Mouse (Mus musculus) monocyte, adult 2 months (primary cell): ENCODE results near the gene Ctdnep1.

ENCODE experiments used
- DNase-seq, 2 experiments: peaks; one replicate each; pipeline ENCODE4 v3.0.0; 2022; ENCODE audit warnings: low spot score in 2 of 2, low read depth in 1 of 2

Ctdnep1 gene

DNA sequence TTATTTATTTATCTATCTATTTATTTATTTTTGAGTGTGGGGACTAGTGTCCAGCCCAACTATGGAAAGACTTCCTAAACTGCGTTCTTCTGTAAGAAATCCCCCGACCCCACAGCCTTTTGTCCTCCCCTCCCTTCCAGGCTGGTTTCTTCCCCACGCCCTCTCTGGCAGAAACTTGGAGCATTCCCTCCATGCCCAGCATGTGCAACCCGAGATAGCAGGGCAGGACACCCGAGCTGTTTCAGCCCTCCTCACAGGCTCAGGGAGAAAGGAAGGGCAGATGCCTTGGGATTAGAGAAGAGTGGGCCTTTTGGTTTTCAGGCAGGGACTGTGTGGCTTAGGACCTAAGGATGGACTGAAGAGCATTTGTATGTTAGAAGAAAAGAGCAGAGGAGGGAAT, 1.9 kb downstream of the Ctdnep1 start:
- DNase-seq, result no peak

DNA sequence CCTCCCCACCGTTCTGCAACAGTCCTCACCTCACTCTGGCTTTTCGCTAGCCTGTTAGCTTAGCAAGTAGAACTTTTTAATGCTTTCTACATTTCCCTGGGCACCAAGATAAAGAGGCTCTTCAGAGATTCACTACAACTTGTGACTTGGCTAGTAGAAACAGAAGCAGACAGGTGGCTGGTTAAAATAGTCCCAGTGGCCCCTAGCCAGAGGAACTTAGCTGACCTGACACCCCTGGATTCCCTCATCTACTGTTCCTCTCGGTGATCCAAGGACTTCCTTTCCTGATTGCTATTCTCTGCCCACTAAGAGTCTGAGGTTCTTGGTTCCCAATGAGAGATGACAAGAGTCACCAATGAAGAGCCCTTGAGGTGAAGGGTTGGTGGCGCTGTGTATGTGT, 2.4 kb downstream of the Ctdnep1 start:
- no peak for DNase-seq

DNA sequence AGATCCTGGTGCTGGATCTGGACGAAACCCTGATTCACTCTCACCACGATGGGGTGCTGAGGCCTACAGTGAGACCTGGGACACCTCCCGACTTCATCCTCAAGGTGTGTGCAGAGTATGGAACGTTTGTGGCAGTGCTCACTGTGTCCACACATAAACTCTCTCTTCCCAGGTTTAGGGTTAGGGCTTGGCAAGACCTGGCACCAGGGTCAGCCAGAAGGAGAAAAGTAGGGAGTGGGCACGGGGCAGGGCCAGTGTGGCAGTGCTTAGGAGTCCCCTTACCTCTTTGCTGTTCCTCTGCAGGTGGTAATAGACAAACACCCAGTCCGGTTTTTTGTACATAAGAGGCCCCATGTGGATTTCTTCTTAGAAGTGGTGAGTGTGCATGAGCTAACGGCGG, 3.5 kb downstream of the Ctdnep1 start:
- DNase-seq, result no peak

DNA sequence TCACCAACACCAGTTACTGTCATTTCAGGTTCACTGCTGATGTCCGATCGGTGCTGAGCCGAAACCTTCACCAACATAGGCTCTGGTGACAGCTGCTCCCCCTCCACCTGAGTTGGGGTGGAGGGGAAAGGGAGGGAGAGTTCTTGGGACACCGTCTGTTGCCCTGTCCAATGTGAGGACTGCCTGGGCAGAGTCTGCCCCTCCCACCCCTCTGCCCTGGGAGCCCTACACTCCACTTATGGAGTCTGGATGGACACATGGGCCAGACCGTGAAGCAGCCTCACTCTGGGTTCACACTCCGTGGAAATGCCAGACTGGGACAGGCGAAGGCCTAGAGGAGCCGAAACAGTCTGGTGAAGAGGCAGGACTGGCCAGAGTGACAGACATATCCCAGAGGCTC, 9.0 kb downstream of the Ctdnep1 start:
- no peak for DNase-seq

DNA sequence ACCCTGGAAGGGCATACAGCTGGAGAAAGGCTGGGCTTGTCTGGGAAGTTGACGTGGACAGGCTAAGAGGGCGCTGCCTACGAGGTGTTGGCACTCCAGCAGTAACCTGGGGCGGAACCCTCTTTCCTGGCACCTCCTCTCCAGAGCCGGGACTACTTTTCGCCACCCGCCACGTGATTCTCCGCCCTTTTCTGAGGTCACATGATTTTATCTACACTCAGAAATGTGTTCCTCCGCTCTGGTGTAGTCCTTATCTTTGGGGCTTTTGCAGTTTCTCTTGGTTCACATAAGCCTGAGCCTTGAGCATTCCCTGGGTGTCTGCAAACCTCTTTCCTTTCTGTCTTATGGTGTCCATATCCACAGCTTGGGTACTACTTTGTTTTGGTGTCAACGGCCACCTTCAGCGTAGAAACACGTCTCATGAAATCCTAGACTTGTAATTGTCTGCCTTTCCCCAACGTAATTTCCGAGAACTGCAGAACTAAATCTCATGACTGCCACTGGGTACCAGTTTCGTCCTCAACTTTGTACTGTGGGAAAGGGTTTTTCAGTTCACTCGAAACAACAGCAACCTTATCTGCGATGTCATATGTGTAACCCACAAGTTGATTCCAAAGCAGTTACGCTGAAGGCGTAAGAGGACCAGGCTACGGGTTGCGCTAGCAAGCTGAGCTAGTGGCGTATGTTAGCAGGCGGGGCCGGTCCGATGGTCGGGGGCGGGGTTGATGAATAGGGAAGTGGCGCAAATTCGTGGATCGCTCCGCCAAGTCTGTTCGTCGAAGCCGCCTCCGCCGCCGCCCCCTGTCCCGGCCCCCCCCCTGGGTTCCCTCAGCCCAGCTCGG, 10.1 kb downstream of the Ctdnep1 start, which contains the start of gene Gabarap:
Gene Gabarap (plus strand): TSS at position 294 of the 842 bp plus-strand sequence.
- peak; percentile 89 to 93 for DNase-seq

DNA sequence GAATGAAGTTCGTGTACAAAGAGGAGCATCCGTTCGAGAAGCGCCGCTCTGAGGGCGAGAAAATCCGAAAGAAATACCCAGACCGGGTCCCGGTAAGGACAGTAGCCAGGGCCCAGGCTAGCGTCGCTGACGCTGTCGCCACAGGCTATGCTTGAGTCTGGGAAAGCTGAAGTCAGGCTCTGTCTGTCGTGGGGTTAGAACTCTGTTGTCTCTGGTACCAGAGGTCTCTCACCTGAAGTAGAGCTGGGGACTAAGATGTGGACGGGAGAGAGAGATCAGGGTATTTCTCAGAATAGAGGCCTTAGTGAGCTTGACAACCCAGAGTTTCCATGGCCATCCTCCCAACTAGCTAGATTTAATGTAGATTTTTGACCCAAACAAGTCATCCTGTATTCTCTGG, 10.8 kb downstream of the Ctdnep1 start:
- DNase-seq, result no peak

DNA sequence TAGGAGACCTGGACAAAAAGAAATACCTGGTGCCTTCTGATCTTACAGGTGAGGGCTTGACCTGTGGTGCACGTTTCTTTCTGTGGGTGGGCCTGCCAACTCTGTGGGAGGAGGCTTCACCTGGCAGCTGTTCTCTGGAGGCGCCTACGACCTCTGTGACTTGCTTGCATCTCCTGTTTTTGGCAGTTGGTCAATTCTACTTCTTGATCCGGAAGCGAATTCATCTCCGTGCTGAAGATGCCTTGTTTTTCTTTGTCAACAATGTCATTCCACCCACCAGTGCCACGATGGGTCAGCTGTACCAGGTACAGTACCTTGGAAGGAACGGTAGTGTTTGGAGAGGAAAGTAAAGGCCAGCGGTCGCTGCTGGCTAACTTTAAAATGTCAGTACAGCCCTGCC, 11.4 kb downstream of the Ctdnep1 start:
- DNase-seq, result no peak

DNA sequence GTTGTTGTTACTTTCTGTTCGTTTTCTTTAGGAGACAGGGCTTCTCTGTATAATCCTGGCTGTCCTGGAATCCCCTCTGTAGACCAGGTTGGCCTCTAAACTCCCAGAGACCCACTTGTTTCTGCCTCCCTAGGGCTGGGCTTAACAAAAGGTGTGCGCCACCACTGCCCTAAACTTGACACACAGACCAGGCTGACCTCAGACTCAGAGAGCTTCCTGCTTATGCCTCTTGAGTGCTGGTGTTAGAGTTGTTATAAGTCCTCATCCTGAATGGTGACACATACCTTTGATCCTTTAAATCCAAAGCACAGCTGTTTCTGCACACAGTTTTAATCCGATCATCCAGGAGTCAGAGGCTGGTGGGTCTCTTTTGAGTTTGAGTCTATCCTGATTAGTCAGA, 12.0 kb downstream of the Ctdnep1 start:
- DNase-seq, result no peak

DNA sequence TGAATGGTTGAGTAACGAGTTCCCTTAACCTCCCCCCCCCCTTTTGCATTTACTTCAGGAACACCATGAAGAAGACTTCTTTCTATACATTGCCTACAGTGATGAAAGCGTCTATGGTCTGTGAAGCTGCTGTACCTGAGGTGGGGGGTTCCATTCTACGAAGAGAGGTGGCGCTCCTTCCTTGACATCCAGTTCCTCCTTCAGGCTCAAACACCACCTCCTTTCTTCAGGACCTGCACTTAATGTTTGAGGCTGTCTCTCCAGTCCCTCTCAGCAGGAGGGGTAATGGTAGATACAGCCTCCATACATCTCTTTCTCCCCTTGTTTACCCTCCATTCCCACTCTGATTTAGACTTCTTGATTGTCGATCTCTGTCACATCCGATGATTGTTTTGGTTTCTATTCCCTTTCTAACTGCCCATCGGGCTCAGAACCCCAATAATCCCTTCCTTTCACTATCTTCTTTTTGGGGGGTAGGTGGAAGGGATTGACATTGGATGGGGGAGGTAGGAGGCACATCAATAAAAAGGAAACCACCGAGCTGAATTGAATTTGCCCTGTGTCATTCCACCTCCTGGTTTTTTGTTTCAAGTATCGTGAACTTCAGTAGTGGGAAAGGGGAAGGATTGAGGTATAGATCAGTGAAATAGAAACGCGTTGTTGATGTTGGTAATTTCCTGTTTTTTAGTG, 13.6 kb downstream of the Ctdnep1 start:
- no peak for DNase-seq

DNA sequence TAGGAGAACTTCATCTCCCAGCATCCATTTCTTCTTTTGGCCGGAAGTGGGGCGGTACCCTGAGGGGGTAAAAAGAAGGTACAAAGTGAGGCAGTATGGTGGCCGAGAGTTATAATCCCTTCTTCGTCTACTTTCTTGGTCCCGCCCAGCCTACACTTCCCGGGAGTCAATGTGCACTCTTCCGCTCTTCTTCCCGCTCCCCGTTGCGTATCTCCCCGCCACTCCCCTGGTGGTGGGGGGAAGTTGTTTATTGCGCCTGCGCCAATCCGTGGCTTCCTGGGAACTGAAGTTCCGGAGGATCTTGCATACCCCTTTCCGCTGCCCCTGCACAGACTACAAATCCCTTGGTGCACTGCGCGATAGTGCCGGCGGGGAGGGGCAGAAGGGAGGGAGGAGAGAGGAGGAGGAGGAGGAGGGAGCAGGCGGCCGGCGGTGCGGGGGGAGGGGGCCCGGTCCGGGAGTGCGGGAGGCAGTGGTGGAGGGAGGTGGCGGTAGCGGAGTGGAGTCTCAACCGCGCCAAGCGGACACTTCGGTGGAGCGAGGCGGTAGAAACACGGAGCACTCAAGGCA, 14.5 kb downstream of the Ctdnep1 start, which contains the start of gene Phf23:
Gene Phf23 (plus strand): TSS at position 387 of the 570 bp plus-strand sequence.
- DNase-seq, result peak; percentile 95 to 97

DNA sequence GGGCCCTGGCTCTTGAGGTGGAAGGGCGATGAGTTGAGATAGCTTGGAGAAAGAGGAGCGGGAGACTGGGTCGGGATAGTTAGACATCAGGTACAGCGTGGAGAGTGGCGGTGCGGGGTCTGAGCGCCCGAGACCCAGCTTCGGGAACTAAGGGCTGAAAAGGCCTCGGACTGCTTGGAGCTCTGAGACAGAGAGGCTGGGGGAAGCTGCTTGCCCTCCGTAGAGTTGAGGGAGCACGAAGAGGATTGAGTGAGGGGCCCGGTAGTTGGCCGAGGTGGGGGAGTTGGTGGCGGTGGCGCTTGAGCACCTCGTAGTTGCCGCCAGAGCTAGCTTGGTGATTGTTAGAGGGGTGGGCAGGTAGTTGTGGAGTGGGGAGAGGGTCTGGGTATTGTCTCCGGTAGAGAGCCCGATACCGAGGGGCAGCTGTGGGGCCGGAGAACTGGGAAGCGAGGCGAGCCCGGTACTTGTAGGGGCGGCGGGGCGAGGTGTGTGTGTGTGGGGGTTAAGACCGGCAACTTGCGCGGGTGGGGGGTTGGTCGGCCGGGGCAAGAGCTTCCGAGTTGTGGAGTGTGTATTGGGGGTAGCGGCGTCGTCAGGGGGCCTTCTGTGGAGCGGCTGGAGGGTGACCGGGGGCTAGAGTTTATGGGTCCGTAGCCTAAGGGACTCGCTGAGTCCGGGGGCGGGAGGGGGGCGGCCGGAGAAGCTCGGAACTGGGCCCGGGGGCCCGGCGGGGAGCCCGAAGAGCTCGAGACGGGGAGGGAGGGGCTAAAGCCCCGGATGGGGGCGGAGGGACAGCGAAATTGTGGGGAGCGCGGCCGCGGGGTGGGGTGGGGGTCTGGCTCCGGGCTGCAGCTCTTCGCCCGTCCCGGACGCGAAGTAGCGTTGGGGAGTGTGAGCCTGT, 15.5 kb downstream of the Ctdnep1 start:
- peak in 1 of 2 experiments; percentile 25 for DNase-seq

DNA sequence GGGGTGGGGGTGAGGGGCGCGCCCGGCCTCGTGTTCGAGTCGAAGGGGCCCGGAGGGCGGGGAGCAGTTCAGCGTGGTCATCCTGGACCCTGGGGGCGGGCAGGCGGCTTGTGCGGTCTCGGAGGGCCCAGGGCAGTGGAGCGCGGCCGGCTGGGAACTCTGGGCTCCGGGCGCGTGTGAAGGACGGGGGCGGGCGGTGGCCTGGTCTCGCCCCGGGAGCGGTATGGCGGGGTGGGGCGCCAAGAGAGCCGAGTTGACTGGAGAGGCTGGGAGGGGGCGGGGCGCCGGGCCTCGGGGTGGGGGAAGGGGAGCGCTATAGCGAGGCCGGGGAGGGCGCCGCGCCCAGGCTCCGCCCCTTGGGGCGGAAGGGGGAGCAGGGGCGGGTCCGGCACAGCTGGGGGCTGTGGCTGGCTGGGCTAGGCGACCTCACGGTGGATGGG, 16.1 kb downstream of the Ctdnep1 start:
- DNase-seq, result peak in 1 of 2 experiments; percentile 69

DNA sequence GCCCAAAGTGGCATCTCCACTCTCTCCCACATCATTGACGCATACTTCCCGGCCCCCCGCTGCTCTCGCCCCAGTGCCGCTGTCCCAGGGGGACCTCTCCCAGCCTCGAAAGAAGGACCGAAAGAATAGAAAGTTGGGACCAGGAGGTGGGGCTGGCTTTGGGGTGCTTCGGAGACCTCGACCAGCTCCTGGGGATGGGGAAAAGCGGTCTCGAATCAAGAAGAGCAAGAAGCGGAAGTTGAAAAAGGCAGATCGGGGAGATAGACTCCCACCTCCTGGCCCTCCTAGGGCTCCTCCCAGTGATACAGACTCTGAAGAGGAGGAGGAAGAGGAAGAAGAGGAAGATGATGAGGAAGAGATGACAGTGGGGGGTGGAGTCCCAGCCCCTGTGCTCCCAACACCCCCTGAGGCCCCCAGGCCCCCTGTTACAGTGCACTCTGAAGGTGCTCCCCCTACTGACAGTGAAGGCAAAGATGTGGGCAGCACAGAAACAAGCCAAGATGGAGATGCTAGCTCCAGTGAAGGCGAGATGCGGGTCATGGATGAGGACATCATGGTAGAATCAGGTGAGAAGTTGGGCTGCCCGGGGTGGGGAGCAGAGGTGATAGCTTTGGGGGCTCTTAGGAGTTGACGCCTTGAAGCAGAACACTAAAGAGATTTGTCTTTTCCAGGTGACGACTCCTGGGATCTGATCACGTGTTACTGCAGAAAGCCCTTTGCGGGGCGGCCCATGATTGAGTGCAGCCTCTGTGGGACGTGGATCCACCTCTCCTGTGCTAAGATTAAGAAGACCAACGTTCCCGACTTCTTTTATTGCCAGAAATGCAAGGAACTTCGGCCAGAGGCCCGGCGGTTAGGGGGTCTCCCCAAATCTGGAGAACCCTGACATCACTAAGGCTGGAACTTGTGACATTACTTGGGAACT, 17.9 kb downstream of the Ctdnep1 start:
- DNase-seq, result no peak

DNA sequence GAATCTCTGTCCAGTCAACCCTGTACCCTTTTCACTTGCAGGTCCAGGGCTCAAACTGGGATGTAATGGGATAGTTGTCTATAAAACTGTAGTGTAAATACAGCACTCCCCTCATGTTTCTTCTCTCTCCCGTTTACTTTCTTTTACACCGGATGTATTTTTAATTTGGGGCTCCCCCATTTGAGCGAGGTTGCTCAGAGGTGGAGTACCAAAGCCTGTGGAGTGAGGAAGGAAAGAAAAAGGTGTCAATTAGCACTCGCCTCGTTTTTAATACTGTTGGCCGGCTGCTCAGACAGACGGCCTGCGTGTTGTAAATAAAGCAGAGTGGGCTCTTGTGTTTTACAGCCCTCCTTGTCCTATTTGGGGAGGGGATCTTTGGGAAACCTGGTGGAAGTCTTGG, 18.7 kb downstream of the Ctdnep1 start:
- no peak for DNase-seq

DNA sequence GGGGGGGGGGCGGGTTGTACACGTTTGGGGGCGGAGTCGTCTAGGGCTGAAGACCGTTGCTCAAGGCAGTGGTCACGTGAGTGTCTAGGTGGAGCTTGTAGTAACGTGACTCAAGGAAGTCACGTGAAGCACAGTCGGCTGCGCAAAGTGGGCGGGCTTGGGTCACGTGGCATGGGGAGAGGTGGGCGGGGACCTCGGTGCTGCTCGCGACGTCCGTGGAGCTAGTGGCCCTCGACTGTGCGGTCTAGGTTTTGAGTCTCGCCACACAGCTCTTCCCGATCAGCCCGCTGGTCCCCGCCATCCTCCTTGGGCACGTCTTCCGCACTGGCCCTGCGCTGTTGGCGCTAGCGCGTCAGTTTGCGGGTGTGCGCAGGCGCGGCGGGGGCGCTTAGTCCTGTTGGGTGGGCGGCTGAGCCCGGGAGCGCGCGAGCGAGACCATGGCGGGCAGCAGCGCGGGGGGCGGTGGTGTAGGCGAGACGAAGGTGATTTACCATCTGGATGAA, 19.5 kb downstream of the Ctdnep1 start, which contains the start of gene Dvl2:
Gene Dvl2 (plus strand): TSS at position 200 of the 503 bp plus-strand sequence.
- DNase-seq, result peak; percentile 72 to 80

DNA sequence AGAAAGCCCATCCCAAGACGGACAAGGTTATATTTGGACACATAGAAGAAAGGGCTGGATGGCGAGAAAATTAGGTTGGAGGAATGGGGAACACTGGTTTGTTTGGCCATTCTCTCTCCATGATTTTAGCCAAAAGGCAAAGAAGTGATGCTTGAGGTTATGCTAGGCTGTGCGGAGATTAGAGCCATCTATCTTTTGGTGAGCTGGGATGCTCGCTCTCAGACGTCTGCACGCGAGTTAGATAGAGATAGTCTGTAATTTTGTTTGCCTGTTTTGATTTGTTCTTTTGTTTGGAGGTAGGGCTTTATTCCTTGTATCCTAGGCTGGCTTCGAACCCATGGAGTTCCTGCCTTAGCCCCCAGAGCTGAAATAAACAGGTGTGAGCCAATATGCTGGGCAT, 20.2 kb downstream of the Ctdnep1 start:
- DNase-seq, result no peak

DNA sequence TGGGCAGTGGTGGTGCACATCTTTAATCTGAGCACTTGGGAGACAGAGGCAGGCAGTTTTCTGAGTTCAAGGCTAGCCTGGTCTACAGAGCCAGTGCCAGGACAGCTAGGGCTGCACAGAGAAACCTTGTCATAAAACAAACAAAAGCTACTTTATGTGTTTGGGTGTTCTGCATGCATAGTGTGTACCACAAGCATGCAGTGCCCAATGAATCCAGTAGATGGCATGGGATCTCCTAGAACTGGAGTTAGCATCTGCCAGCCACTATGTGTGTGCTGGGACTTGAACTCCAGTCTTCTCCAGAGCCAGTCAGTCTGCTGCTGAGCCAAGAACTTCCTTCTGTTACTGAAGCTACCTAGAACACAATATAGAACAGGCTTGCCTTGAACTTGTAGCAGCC, 20.9 kb downstream of the Ctdnep1 start:
- DNase-seq, result peak in 1 of 2 experiments; percentile 43

DNA sequence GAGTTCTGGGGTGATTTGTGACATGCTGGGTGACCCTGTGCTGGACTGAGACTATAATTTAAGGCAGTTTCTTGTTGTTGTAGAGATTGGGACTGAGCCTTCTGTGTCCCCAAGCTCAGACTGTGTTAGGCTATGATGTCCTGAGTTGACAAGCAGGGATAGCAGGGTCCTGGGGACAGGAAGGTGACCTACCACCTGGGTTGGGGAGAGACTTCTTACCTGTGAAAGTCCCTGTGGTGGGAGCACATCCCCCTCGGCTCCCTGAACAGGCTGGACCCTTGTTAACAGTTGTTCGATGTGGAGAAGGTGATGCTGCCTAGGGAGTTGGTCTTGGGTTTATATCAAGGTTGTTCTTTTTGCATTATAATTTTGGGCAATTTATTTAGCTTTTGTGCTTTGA, 21.5 kb downstream of the Ctdnep1 start:
- DNase-seq, result no peak

DNA sequence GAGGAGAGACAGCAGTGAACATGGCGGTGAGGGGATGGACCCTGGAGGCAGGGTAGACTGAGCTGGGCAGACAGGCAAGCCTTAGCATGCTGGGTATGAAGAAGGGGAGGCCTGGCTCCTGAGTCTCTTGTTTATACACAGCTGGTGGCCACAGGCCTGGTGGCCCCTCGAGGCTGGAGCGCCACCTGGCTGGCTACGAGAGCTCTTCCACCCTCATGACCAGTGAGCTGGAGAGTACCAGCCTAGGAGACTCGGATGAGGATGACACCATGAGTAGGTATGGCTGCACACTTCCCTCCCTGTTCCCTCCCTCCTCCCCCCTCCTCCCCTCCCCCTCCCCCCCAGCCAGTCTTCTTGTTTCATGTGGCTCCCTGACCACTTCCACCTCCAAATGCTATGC, 24.6 kb downstream of the Ctdnep1 start:
- no peak for DNase-seq

DNA sequence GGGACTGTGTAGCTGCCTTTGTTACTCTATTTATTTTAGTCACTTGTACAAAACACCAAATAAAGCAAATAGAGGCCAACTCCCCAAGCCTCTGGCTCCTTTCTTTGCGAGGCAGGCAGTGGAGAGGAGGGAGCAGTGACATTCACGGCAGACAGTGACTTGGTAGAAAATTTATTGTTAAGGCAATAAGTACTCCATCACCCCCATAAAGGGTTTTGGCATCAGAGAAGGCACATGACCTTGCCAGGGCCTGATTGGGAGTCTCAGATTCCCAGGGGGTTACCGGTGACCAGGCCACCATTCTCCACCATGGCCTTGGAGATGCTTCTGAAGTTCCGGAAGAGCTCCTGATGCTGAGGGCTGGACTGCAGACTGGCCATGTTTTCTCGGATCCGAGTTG, 29.1 kb downstream of the Ctdnep1 start:
- DNase-seq, result no peak
